Mouse (Mus musculus) megakaryocyte, embryonic 14.5 days (primary cell): Measurements from ENCODE around the gene Gm17555. TPM values are rescaled to one million over a fixed set of nuclear protein-coding genes. Genes with fewer than 3 reads are reported as not detected.

ENCODE experiments used
- H3K27me3 ChIP-seq: replicated peaks from 2 replicates; pipeline ENCODE3; 2012; ENCODE audit warnings: inconsistent platforms
- H3K36me3 ChIP-seq: replicated peaks from 2 replicates; pipeline ENCODE3; 2012; ENCODE audit warnings: low read length, inconsistent platforms, mixed read lengths
- H3K4me1 ChIP-seq: 2 replicates; pipeline ENCODE4 v1.6.1; 2012; ENCODE audit warnings: inconsistent platforms
- H3K4me3 ChIP-seq: replicated peaks from 2 replicates; pipeline ENCODE3; 2012; ENCODE audit warnings: moderate library complexity, mild to moderate bottlenecking, inconsistent platforms
- H3K9me3 ChIP-seq: 2 replicates; pipeline ENCODE4 v1.6.1; 2012; ENCODE audit warnings: inconsistent platforms
- FLI1 ChIP-seq: IDR thresholded peaks from 2 replicates; pipeline ENCODE4 v1.6.1; 2012; ENCODE audit warnings: low read length, inconsistent platforms, mixed read lengths
- GATA1 ChIP-seq: IDR thresholded peaks from 3 replicates; pipeline ENCODE4 v1.6.1; 2012; ENCODE audit warnings: mixed read lengths, low read length, inconsistent platforms, borderline replicate concordance
- polyA plus RNA-seq: library from polyadenylated mRNA; stranded (reverse); fragments of >175 nt; gene quantifications from 2 replicates; pipeline ENCODE4 v1.2.3, GENCODE M21; 2012; ENCODE audit warnings: low replicate concordance; ENCODE audit not compliant: insufficient read depth

Gm17555 gene
- polyA plus RNA-seq, 1 experiment = not detected

GRCm38 (mm10) chr2:126211011-126211680 is 3.8 kb upstream of the Gm17555 start:
- TF ChIP-seq FLI1 (no peak), GATA1 (no peak)
- Histone ChIP-seq H3K4me1 (no peaks in the 10 kb centered on the region), H3K9me3 (peaks cover 12% of the 10 kb centered on the region), H3K4me3 (no peak overlapping the region), H3K36me3 (no peaks in the 10 kb centered on the region), H3K27me3 (no peaks in the 10 kb centered on the region)

GRCm38 (mm10) chr2:126227581-126227980 is 12.7 kb downstream of the Gm17555 start:
- TF ChIP-seq FLI1 (no peak), GATA1 (no peak)
- H3K36me3 ChIP-seq = no peaks in the 10 kb centered on the region
- no peaks in the 10 kb centered on the region; the same call in 1 of the 2 replicates for H3K4me1 ChIP-seq
- H3K4me3 ChIP-seq = no peak overlapping the region
- H3K27me3 ChIP-seq = peaks cover 26% of the 10 kb centered on the region
- no peaks in the 10 kb centered on the region for H3K9me3 ChIP-seq

- Histone ChIP-seq H3K9me3 (no peaks in the 10 kb centered on the region), H3K36me3 (no peaks in the 10 kb centered on the region), H3K27me3 (peaks cover 29% of the 10 kb centered on the region), H3K4me3 (no peak overlapping the region), H3K4me1 (no peaks in the 10 kb centered on the region; the same call in 1 of the 2 replicates)
- TF ChIP-seq FLI1 (no peak), GATA1 (no peak)
Measured at GRCm38 (mm10) chr2:126231731-126232130, 16.8 kb downstream of the Gm17555 start.

- H3K9me3 ChIP-seq = no peaks in the 10 kb centered on the region
Measured at GRCm38 (mm10) chr2:126236905-126237304, 22.0 kb downstream of the Gm17555 start.

GRCm38 (mm10) chr2:126245446-126245845 is 30.5 kb downstream of the Gm17555 start:
- H3K9me3 ChIP-seq = no peaks in the 10 kb centered on the region
- TF ChIP-seq GATA1 = no peak
- no peak for TF ChIP-seq FLI1

More at GRCm38 (mm10) chr2:126236905-126237304, 22.0 kb downstream of the Gm17555 start:
- no peaks in the 10 kb centered on the region for H3K4me1 ChIP-seq
- peaks cover 21% of the 10 kb centered on the region for H3K27me3 ChIP-seq
- no peak overlapping the region for H3K4me3 ChIP-seq
- TF ChIP-seq FLI1 (no peak), GATA1 (no peak)
- H3K36me3 ChIP-seq = no peaks in the 10 kb centered on the region

GRCm38 (mm10) chr2:126248536-126248935 is 33.6 kb downstream of the Gm17555 start:
- peaks cover 9% of the 10 kb centered on the region for H3K4me1 ChIP-seq
- H3K27me3 ChIP-seq = peaks cover 18% of the 10 kb centered on the region
- no peaks in the 10 kb centered on the region for H3K36me3 ChIP-seq
- no peaks in the 10 kb centered on the region for H3K9me3 ChIP-seq
- no peak for TF ChIP-seq FLI1
- no peak for TF ChIP-seq GATA1
- H3K4me3 ChIP-seq = no peak overlapping the region

More at GRCm38 (mm10) chr2:126245446-126245845, 30.5 kb downstream of the Gm17555 start:
- 0 out of 2 replicates have a peak, but pooled peaks cover 3% of the 10 kb centered on the region for H3K4me1 ChIP-seq
- no peaks in the 10 kb centered on the region for H3K36me3 ChIP-seq
- H3K4me3 ChIP-seq = no peak overlapping the region
- peaks cover 18% of the 10 kb centered on the region for H3K27me3 ChIP-seq

GRCm38 (mm10) chr2:126252211-126252610 is 37.3 kb downstream of the Gm17555 start:
- Histone ChIP-seq H3K9me3 (no peaks in the 10 kb centered on the region), H3K36me3 (no peaks in the 10 kb centered on the region), H3K4me3 (no peak overlapping the region), H3K27me3 (peaks cover 15% of the 10 kb centered on the region), H3K4me1 (peaks cover 7% of the 10 kb centered on the region)
- TF ChIP-seq GATA1 = no peak
- no peak for TF ChIP-seq FLI1

Other genes starting within 250 kb of the Gm17555 start
- not detected in 2 replicates for gene Fgf7, start 180.4 kb upstream of the Gm17555 start, polyA plus RNA-seq
- gene Fam227b, start 63.1 kb upstream of the Gm17555 start, polyA plus RNA-seq = not detected in 2 replicates
- 0.57 TPM in 1 of 2 replicates, not detected in the other for gene Dtwd1, start 63.0 kb upstream of the Gm17555 start, polyA plus RNA-seq